Mouse (Mus musculus): ENCODE measurements at regions not wholly inside any gene's neighbourhood (a gene's known extent, or its start where the extent isn't known, plus 50 kb on each side); places are given as distances from the start of the nearest gene placed in this dataset.

- DNase-seq = peak; percentile 88
Observed at GRCm38 (mm10) chr11:22617204-22617874, 105.5 kb downstream of the Tmem17 start.

DNA sequence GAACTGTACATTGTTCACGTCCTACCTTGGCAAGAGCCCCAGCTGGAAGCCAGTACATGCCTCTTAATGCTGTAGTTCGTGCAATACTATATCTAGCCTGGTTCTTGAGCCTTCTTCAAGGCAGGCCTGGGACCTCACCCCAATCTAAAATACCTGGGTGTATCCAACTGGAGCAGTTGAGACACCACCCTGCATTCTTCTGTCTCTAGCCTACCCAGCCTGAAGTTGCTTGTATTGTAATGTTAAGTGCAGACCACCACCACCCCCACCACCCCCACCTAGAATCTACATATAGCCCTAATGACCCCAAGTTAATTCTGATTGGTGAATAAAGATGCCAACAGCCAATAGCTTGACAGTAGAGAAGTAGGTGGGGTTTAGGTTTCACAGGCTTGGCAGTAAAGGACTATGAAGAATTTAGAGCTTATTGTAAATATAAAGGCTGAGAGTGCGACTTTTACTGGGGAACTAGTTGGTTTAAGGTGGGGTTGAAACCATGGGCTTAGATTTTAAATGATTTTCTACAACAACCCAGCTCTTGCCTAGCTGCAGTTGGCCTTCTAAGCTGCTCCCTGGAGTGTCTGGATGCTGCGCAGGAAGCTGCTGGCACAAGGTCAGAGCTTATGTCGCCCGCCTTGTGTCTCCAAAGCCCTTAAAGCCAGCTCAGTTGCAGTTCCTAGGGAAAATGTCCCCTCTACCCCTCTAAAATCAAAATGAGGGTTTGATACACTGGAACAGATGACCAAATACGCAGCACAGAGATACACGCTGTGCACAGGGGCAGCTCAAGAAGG is 109.2 kb downstream of the Tmem17 start:
- DNase-seq = no peak

- DNase-seq = no peak
Observed at GRCm38 (mm10) chr11:22621868-22622267, 110.0 kb downstream of the Tmem17 start.

GRCm38 (mm10) chr11:22622496-22622997 is 110.7 kb downstream of the Tmem17 start:
- DNase-seq = no peak

GRCm38 (mm10) chr11:22626407-22626806 is 114.5 kb downstream of the Tmem17 start:
- no peak for DNase-seq

DNA sequence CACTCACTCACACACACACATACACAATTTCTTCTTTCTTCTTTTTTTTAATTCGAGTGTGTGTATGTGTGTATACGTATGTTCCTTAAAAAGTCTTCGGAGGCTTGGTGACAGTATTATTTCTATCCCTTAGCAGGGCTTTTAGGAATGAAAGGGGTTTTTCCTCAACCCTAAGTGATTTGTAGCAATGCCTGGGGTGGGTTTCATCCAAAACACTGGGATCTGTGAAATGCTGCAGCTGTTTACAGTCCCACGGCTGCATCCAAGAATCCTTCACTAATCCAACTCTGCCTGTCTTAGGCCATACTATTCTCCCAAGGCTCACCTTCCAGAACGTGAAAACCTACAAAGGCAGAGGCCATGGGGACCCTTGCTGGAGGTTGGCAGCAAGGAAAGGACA is 116.6 kb downstream of the Tmem17 start:
- no peak for DNase-seq

DNA sequence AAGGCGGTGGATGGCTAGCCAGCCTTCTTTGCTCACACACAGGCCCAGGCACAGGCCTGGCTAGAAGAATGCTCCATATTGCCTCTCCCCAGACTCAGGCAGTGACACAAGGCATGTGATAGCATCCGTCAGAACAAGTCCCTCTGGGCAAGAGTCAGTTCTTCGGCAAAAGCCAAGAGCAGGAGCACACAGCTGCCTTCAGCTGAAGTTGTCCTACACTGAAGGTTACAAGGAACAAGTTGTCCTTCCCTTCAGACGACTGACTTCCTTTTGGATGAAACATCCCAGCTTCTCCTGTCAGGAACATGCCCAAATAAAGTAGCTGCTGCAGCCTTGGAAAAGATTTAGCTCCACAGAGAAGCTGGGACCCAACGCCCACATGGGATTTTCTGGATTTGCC is 117.1 kb downstream of the Tmem17 start:
- no peak for DNase-seq

GRCm38 (mm10) chr11:22629581-22629980 is 117.7 kb downstream of the Tmem17 start:
- peak; percentile 69 for DNase-seq

- DNase-seq = no peak
Observed at GRCm38 (mm10) chr11:22629991-22630390, 118.1 kb downstream of the Tmem17 start.

GRCm38 (mm10) chr11:22630982-22631381 is 119.1 kb downstream of the Tmem17 start:
- no peak for DNase-seq

GRCm38 (mm10) chr11:22631606-22632313 is 119.9 kb downstream of the Tmem17 start:
- DNase-seq = peak; percentile 49

DNA sequence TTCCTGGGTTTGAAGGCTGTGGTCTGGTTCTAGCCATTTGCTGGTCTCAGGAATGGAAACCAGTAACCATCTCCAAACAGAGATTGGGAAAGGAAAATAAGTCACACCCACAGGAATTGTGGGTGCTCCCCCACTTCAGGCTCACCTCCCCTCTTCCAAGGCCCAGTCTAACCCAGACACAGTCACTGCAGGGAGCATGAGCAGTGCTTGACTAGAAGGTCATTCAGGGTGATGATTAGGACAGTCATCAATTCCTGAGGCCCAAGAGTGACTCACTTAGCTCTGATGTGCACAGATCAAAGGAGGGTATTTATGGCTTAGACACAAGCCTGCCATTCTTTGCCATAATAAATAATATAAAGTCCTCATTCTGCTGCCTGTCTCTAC is 120.4 kb downstream of the Tmem17 start:
- peak; percentile 81 for DNase-seq

DNA sequence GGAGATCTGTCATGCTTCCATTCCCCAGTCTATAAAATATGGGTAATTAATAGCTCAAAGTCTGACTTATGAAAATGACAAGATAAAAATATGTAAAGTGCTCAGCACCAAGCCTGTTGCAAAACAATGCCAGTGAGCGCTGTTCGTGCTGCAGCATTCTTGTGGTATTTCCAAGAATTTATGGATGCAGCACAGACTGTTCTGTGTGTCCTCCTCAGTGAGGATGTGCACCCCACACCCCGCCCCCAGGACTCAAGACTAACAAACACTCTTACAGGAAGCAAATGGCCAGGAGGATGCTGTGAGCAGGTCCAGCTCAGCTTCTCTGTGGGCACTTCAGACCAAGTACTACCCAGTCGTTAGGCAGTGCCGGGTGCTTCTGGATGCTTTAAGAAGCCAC is 121.1 kb downstream of the Tmem17 start:
- DNase-seq = peak; percentile 51

DNA sequence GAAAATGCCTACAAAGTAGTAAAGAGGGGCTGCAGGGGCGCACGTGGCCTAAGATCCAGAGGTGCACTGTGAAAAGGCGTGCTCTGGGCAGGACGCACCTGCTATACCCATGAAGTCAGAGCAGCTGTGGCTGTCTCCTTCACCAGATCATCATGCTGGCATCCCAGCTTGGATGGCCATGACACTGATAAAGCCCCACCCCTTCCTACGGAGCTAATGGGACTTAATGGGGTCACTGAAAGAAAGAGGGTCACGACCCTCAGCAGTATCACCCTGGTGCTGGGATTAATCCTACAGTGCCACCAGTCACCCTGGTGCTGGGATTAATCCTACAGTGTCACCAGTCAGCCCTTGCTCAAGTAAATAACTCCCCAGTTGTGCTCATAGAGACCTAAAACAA is 122.1 kb downstream of the Tmem17 start:
- DNase-seq = no peak

- DNase-seq = no peak
Observed at GRCm38 (mm10) chr11:22635021-22635420, 123.1 kb downstream of the Tmem17 start.

DNA sequence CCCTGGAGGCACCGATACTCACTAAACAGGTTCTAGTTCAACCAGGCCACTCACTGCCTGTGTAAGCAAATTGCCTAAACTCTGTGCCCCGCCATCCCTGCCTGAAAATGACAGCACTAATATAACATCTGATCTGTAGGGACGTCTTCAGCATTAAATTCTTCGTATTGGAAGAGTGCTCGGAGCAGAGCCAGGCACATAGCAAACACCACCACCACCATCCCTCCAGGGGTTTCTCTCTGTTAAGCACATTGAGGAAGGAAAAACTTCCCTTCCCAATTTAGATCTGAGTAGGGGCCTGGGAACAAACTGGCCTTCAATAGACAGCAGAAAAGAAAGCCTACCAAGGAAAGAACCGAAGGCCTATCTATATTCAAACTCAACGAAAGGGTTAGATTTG is 124.4 kb downstream of the Tmem17 start:
- DNase-seq = no peak

DNA sequence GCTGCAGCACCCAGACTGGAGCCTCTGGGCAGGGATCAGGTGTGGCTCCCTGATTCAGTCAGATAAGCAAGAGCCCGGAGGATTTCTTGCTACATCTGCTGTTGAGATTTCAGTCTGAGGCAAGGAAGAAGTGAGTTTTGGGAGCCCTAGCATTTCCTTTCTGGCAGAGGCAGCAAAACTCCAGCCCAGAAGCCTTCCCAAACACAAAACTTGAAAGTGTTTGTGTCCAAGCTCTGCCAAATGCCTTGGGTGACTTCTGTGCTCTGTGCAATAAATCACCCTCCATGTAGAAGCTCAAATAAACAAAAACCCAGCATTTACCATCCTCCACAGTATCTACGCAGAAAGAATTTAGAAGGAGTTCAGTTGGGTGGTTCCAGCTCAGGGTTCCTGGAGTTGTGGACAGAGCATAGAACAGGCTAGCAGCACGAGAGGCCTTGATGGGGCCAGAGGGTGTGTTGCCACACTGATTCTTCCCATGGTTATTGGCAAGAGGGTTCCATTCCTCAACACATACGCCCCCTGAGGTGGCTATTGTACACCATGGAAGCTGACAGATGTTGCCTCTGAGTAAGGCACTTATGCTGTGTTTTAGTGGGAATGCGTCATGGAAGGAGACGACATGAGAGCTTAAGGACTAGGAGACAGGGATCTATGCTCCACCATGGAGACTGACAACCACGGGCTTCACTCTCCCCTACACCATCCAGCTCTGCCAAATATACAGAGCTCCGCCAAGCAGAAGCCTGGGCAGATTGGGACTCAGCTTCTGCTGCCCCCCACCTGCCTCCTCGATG is 125.1 kb downstream of the Tmem17 start:
- DNase-seq = peak; percentile 46

GRCm38 (mm10) chr11:22638171-22638570 is 126.3 kb downstream of the Tmem17 start:
- no peak for DNase-seq

GRCm38 (mm10) chr11:22638700-22639099 is 126.8 kb downstream of the Tmem17 start:
- DNase-seq = no peak

DNA sequence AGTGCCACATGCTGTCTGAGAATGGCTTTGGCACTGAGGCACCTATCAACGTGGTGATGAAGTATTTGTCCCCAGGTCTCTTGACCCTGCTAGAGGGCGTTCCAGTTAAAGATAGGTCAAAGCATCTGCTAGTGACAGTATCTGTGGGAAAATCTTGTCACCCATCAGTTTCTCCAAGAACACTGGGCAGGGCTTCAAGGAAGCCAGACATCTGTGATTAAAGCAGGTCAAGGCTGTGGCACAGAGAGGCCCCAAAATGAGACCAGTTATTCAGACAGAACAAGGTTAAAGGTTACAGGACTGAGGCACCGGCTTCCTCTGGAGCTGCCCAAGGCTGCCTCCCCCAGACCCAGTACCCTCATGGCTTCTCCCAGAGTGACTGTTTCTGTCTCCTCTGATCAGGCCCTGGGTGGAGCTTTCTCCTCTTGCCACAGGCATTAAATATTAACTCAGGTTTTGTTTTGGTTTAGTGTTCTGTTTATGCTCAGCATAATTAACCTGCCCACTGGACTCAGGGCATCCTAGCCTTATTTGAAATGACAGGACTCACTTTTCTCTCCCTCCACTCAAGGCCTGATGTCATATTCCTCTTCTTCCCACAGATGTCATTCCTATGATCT is 128.6 kb downstream of the Tmem17 start:
- peak; percentile 53 for DNase-seq

DNA sequence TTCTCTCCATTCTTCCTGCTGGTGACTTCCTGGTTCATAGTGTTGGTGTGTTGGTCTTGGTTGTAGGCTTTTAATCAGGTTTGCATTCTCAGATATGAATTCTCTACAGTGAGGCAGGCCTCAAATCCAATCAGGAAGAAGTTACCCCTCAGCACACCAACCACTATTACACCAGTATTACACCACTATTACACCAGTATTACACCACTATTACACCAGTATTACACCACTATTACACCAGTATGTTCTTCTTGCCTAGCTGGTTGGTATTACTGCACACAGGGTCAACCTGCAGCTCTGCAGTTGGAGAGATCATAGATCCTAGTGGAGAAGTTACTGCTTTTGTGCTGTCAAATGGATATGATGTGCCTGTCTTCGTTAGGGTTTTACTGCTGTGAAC is 129.6 kb downstream of the Tmem17 start:
- DNase-seq = no peak

Data from adrenal gland, adult 2 months (tissue).